Mouse (Mus musculus): ENCODE data around the gene Nfrkb. TPM values are rescaled to one million over a fixed set of nuclear protein-coding genes. Genes with fewer than 3 reads are reported as not detected.

The Nfrkb gene
- polyA plus RNA-seq, 1 experiment = not detected

DNA sequence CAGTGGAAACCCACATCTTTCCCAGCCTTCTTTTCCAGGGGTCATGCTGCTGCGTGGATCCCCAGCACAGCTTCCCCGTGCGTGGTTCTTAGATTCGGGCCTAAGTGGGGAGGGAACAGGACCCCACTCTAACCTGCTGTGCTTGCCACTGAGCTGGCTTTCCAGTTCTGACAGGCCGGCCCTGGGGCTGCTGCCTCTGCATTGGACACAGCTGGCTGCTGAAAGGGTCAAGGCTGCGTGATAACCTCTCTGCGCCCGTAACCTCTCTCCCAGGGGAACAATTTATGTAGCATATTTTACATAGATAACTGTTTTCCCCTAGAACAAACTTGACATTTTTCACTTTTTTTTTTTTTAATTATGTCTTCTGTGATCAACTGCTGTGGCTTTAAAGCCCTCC, 20.9 kb upstream of the Nfrkb start:
- H3K4me3 ChIP-seq (ENCODE audit: insufficient read depth, low read depth, low read length) = no peak overlapping the region
- no peak overlapping the region for H3K27ac ChIP-seq (ENCODE audit: insufficient read depth, low read depth, low read length)
- H3K4me1 ChIP-seq (ENCODE audit: control insufficient read depth, insufficient read depth, low read length) = no peaks in the 10 kb centered on the region
- no peak for TF ChIP-seq POLR2A (IDR thresholded peaks at IDR 0.05; ENCODE audit: insufficient read depth, low read depth, low read length)
- TF ChIP-seq CTCF (IDR thresholded peaks at IDR 0.05; ENCODE audit: insufficient read depth, low read depth, low read length) = no peak
- 91% methylated on average over 8 of the region's 8 CpGs for whole genome bisulfite sequencing

DNA sequence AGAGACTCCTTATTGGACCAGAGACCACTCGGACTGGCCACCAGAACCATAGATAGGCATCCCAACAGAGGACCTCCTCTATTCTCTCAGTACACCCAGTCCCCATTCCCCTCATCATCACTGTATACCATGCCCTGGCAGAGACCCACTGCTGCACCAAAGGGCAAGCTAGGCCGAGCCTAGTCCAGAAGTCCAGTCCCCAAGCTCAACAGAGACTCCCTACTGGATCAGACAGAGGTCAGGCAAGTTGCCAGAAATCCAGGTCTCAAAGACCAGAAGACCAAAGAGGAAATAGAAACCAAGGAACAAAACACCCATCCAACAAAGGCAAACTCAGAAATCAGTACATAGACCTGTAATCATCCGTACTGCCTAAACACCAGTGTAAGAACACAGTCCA, 14.3 kb upstream of the Nfrkb start:
- H3K4me1 ChIP-seq (ENCODE audit: control insufficient read depth, insufficient read depth, low read length) = no peaks in the 10 kb centered on the region
- no peak overlapping the region for H3K4me3 ChIP-seq (ENCODE audit: insufficient read depth, low read depth, low read length)
- H3K27ac ChIP-seq (ENCODE audit: insufficient read depth, low read depth, low read length) = no peak overlapping the region
- no peak for TF ChIP-seq CTCF (IDR thresholded peaks at IDR 0.05; ENCODE audit: insufficient read depth, low read depth, low read length)
- TF ChIP-seq POLR2A (IDR thresholded peaks at IDR 0.05; ENCODE audit: insufficient read depth, low read depth, low read length) = no peak
- 91% methylated on average over 3 of the region's 3 CpGs for WGBS

DNA sequence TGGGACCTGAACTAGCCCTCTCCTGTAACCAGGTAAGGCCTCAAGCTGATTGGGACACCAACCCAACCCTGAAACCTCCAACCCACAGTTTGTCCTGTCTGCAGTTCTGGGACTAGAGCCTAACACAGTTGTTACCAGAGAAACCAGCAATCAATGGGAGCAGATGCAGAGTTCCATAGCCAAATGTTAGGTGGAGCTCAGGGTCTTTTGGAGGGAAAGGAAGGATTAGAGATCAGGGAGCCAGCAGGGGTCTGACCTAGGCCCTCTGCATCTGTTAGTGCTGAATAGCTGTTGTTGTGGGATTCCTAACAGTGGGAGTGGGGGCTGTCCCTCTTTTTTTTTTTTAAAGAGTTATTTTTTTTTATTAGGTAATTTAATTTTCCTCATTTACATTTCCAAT, 9.3 kb upstream of the Nfrkb start:
- TF ChIP-seq POLR2A (IDR thresholded peaks at IDR 0.05; ENCODE audit: insufficient read depth, low read depth, low read length) (no peak), CTCF (IDR thresholded peaks at IDR 0.05; ENCODE audit: insufficient read depth, low read depth, low read length) (no peak)

GRCm38 (mm10) chr9:31384786-31385499, 1.0 kb upstream of the Nfrkb start:
- WGBS = 56% methylated on average over 17 of the region's 17 CpGs
- TF ChIP-seq POLR2A (IDR thresholded peaks at IDR 0.05; ENCODE audit: insufficient read depth, low read depth, low read length) = no peak
- no peak for TF ChIP-seq CTCF (IDR thresholded peaks at IDR 0.05; ENCODE audit: insufficient read depth, low read depth, low read length)
- H3K4me1 ChIP-seq (ENCODE audit: control insufficient read depth, insufficient read depth, low read length) = peaks cover 14% of the 10 kb centered on the region; the same call in 1 of the 2 replicates
- peak overlapping the region; percentile 32; the same call in 1 of the 2 replicates for H3K27ac ChIP-seq (ENCODE audit: insufficient read depth, low read depth, low read length)
- peak overlapping the region; percentile 87 for H3K4me3 ChIP-seq (ENCODE audit: insufficient read depth, low read depth, low read length)

More for the DNA sequence above, 9.3 kb upstream of the Nfrkb start:
- Histone ChIP-seq H3K4me3 (ENCODE audit: insufficient read depth, low read depth, low read length) (no peak overlapping the region), H3K27ac (ENCODE audit: insufficient read depth, low read depth, low read length) (no peak overlapping the region), H3K4me1 (ENCODE audit: control insufficient read depth, insufficient read depth, low read length) (no peaks in the 10 kb centered on the region)

- Histone ChIP-seq H3K27ac (ENCODE audit: insufficient read depth, low read depth, low read length) (peak overlapping the region; percentile 67), H3K4me1 (ENCODE audit: control insufficient read depth, insufficient read depth, low read length) (peaks cover 14% of the 10 kb centered on the region; the same call in 1 of the 2 replicates), H3K4me3 (ENCODE audit: insufficient read depth, low read depth, low read length) (peak overlapping the region; percentile 87)
- WGBS = 11% methylated on average over 4 of the region's 4 CpGs
- no peak for TF ChIP-seq CTCF (IDR thresholded peaks at IDR 0.05; ENCODE audit: insufficient read depth, low read depth, low read length)
- no peak for TF ChIP-seq POLR2A (IDR thresholded peaks at IDR 0.05; ENCODE audit: insufficient read depth, low read depth, low read length)
Measured at GRCm38 (mm10) chr9:31385500-31385869, 507 bp upstream of the Nfrkb start.

DNA sequence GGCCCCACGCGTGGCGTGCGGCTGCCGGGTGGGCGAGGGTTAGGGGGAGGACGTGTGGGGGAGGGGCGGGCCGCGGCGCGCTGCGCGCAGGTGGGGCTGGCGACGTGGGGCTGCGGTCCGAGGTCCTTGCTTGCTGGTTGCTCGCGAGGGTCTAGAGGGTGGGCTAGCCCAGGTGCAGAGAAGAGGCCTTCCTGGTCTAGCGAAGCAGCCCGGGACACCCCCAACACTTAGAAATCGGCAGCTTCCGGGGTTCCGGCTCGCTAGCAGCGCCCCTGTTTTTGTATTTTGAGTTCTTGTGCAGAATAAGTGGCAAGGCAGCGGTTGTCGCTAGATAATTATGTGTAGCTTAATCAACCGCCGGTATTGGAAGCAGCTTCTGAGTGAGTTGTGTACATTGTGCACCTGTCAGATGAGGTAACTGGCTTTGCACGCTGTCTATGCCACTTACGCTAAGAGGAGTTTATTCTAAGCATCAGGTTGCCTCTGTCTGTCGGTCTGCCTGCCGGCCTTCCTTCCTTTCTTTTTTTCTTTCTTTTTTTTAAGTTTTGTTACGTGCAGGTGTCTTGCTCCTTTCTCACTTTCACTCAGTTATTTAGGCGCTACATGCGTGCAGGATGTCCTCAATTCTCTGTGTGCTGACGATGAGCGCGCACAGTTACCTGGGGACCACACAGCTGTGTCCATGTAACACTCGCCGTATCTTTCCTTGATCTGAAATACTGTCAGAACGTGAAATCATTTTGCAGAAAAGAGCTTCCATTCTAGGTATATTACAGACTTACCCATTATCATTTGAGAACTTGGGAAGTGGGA, 582 bp downstream of the Nfrkb start:
- no peak overlapping the region; the same call in 1 of the 2 replicates for H3K27ac ChIP-seq (ENCODE audit: insufficient read depth, low read depth, low read length)
- WGBS = 12% methylated on average over 30 of the region's 44 CpGs
- no peak for TF ChIP-seq POLR2A (IDR thresholded peaks at IDR 0.05; ENCODE audit: insufficient read depth, low read depth, low read length)
- H3K4me3 ChIP-seq (ENCODE audit: insufficient read depth, low read depth, low read length) = peak overlapping the region; percentile 87
- H3K4me1 ChIP-seq (ENCODE audit: control insufficient read depth, insufficient read depth, low read length) = peaks cover 14% of the 10 kb centered on the region; the same call in 1 of the 2 replicates

DNA sequence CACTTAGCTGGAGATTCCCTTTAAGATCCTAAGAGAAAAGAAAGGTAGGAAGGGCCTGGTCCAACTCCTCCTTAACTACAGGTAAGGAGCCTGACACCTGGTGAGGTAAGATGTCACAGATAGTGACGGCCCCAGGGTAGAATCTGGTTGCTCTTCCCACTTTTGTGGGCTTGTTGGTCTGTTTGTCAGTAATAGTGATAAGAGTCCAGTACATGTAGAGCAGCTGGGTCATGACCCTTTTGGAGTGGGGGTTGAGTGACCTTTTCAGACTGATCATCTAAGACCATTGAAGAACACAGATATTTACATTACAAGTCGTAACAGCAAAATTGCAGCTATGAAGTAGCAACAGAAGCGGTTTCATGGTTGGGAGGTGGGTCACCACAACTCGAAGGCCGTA, 1.2 kb downstream of the Nfrkb start:
- TF ChIP-seq CTCF (IDR thresholded peaks at IDR 0.05; ENCODE audit: insufficient read depth, low read depth, low read length) (no peak), POLR2A (IDR thresholded peaks at IDR 0.05; ENCODE audit: insufficient read depth, low read depth, low read length) (no peak)
- 91% methylated on average over 5 of the region's 5 CpGs for WGBS
- Histone ChIP-seq H3K4me3 (ENCODE audit: insufficient read depth, low read depth, low read length) (no peak overlapping the region), H3K27ac (ENCODE audit: insufficient read depth, low read depth, low read length) (no peak overlapping the region), H3K4me1 (ENCODE audit: control insufficient read depth, insufficient read depth, low read length) (peaks cover 14% of the 10 kb centered on the region; the same call in 1 of the 2 replicates)

DNA sequence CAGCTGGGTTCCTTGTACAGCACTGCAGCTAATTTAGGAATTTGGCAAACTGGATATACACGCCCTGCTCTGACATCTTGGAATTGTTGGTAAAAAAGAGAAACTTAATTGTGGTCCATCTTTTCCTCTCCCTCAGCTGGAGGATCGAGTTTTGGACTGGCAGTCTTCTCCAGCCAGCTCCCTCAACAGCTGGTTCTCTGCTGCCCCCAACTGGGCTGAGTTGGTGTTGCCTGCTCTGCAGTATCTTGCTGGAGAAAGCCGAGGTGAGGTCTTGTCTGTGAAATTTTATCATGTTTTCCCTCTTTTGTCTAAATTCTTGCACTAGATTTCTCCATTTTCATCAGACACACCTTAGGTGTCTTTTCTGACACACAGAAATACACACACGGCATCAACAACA, 14.4 kb downstream of the Nfrkb start:
- WGBS = 33% methylated on average over 4 of the region's 4 CpGs

DNA sequence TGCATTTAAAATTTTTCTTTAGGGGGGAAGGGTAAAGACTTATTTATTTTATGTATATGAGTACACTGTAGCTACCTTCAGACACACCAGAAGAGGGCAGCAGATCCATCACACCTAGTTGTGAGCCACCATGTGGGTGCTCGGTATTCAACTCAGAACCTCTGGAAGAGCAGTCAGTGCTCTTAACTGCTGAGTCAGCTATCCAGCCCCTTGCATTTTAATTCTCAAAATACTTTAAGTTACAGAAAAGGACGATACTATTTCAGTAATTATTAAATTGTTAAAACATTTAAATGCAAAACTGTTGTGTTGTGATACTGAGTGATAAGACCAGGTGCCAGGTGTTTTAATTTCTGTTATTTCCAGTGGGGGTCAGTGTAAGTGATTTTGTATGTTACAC, 18.3 kb downstream of the Nfrkb start:
- 58% methylated on average over 2 of the region's 2 CpGs for WGBS
- Histone ChIP-seq H3K27ac (ENCODE audit: insufficient read depth, low read depth, low read length) (no peak overlapping the region), H3K4me1 (ENCODE audit: control insufficient read depth, insufficient read depth, low read length) (no peaks in the 10 kb centered on the region), H3K4me3 (ENCODE audit: insufficient read depth, low read depth, low read length) (no peak overlapping the region)
- no peak for TF ChIP-seq CTCF (IDR thresholded peaks at IDR 0.05; ENCODE audit: insufficient read depth, low read depth, low read length)
- no peak for TF ChIP-seq POLR2A (IDR thresholded peaks at IDR 0.05; ENCODE audit: insufficient read depth, low read depth, low read length)

More for the DNA sequence above, 14.4 kb downstream of the Nfrkb start:
- H3K4me3 ChIP-seq (ENCODE audit: insufficient read depth, low read depth, low read length) = no peak overlapping the region
- H3K4me1 ChIP-seq (ENCODE audit: control insufficient read depth, insufficient read depth, low read length) = peaks cover 5% of the 10 kb centered on the region; the same call in 1 of the 2 replicates
- TF ChIP-seq POLR2A (IDR thresholded peaks at IDR 0.05; ENCODE audit: insufficient read depth, low read depth, low read length) (no peak), CTCF (IDR thresholded peaks at IDR 0.05; ENCODE audit: insufficient read depth, low read depth, low read length) (peak; percentile 80)
- no peak overlapping the region for H3K27ac ChIP-seq (ENCODE audit: insufficient read depth, low read depth, low read length)

All from olfactory bulb, adult 2 months (tissue).